Mouse (Mus musculus) lung, postnatal 0 days (tissue): Measurements from ENCODE around the gene Zswim8.

Experiments
- CTCF ChIP-seq: IDR thresholded peaks from 2 replicates; pipeline ENCODE4 v1.5.1; 2016; ENCODE audit warnings: antibody characterized with exemption, mild to moderate bottlenecking
- EP300 ChIP-seq: IDR thresholded peaks from 2 replicates; pipeline ENCODE4 v1.6.1; 2016; ENCODE audit warnings: antibody characterized with exemption, mild to moderate bottlenecking, control low read depth

DNA sequence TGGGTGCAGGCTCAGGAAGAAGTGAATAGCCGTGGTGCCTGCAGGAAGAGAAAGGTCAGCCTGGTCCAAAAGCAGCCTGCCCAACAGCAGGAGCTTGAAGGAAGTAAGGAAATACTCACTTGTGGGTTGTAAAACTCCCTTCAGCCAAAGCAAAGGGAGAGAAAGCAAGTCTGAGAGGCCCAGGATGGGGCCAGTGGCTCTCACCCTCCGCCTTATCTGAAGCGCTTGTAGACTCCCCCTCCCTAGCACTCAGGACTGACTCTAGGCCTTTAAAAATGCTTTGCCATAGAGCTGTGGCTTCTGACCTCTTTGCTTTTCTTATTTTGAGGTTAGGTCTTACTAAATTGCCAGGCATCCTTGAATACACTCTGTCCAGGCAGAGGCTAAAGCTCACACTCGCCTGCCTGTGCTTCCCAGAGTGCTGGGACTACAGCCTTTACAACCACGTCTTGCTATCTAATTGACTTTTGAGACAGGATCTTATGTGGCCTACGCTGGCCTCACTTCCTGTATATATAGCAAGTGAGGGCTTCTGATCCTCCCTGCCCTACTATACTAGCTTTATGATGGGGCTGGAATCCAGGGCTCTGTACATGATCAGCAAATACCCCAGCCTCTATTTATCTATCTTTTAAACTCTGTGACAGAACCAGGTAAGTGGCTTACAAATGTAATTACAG lies 18.4 kb downstream of the Zswim8 start:
- no peak for TF ChIP-seq CTCF
- no peak for TF ChIP-seq EP300
